Comparison of ENCODE assay signal across 22 mouse cellular contexts in genomic region chr5:54182754-54183153, GRCm38 (mm10).
DNase-seq lines count a peak whose midpoint lies in the region; ATAC-seq and TF ChIP-seq lines count a peak whose summit lies in the region.
"Had no signal": no experiment of that assay in that cellular context is flagged by ENCODE, and none has a peak within 500 bp of the region (broad histone marks: within the 10 kb centered on the region; RNA-seq: fewer than 3 reads in every experiment).

No protein-coding gene starts in this region.

- no peak overlapping the region for H3K4me2 ChIP-seq in hindbrain, embryonic 13.5 days
- H3K4me2 ChIP-seq: embryonic facial prominence, embryonic 13.5 days; embryonic facial prominence, embryonic 15.5 days; forebrain, embryonic 12.5 days had no signal

- no peak for ATAC-seq in hindbrain, embryonic 13.5 days (ENCODE audit: low FRiP score)
- ATAC-seq: forebrain, embryonic 14.5 days had no signal

- no peak overlapping the region for H3K27ac ChIP-seq in gastrocnemius, adult 2 months
- H3K27ac ChIP-seq in hindbrain, embryonic 10.5 days: 0 out of 2 replicates have a peak overlapping the region, but pooled peaks have one; percentile 35
- no peak overlapping the region for H3K27ac ChIP-seq in hindbrain, embryonic 13.5 days
- H3K27ac ChIP-seq: embryonic facial prominence, embryonic 13.5 days; embryonic facial prominence, embryonic 15.5 days; forebrain, embryonic 10.5 days; forebrain, embryonic 12.5 days had no signal

- no peak overlapping the region for H3K4me3 ChIP-seq in gastrocnemius, adult 2 months
- H3K4me3 ChIP-seq in hindbrain, embryonic 10.5 days: no peak overlapping the region
- H3K4me3 ChIP-seq in hindbrain, embryonic 13.5 days: no peak overlapping the region
- H3K4me3 ChIP-seq: embryonic facial prominence, embryonic 13.5 days; embryonic facial prominence, embryonic 15.5 days; erythroblast, embryonic 14.5 days; forebrain, embryonic 10.5 days; forebrain, embryonic 12.5 days had no signal

- DNase-seq in gastrocnemius, adult 2 months: peak; percentile 27
- no peak for DNase-seq in gastrocnemius, postnatal 10 days
- DNase-seq in heart, adult 11 months: peak; percentile 92
- no peak for DNase-seq in heart, postnatal 14 days
- no peak for DNase-seq in hindbrain, embryonic 10.5 days (ENCODE audit: low spot score)
- DNase-seq: adrenal gland, adult 2 months; adrenal gland, postnatal 10 days; adrenal gland, postnatal 25 days; cerebellum, adult 11 months; cerebellum, adult 18-20 months; cerebellum, adult 8-10 months; cerebellum, adult 9-11 months; cerebellum, postnatal 14 days; cerebellum, postnatal 36 days; embryo, embryonic 11 days had no signal

- H3K27me3 ChIP-seq in hindbrain, embryonic 10.5 days (ENCODE audit: insufficient read depth, poor library complexity, severe bottlenecking): no peaks in the 10 kb centered on the region
- no peaks in the 10 kb centered on the region for H3K27me3 ChIP-seq in hindbrain, embryonic 13.5 days
- H3K27me3 ChIP-seq: embryonic facial prominence, embryonic 15.5 days; forebrain, embryonic 12.5 days had no signal

- H3K9me3 ChIP-seq in hindbrain, embryonic 10.5 days: 0 out of 2 replicates have a peak, but pooled peaks cover 4% of the 10 kb centered on the region
- no peaks in the 10 kb centered on the region for H3K9me3 ChIP-seq in hindbrain, embryonic 13.5 days
- H3K9me3 ChIP-seq: embryonic facial prominence, embryonic 13.5 days; embryonic facial prominence, embryonic 15.5 days; forebrain, embryonic 10.5 days; forebrain, embryonic 12.5 days had no signal

- TF ChIP-seq CTCF in gastrocnemius, adult 2 months (IDR thresholded peaks at IDR 0.05): no peak

- intact Hi-C loops in gastrocnemius, adult 2 months (cut with DNase I): no loop called here
- intact Hi-C loops in heart, postnatal 14 days (cut with DNase I): no loop called here

- WGBS in hindbrain, embryonic 10.5 days: 81% methylated on average over 4 of the region's 4 CpGs
- 98% methylated on average over 4 of the region's 4 CpGs for WGBS in hindbrain, embryonic 13.5 days

- no peak overlapping the region for H3K9ac ChIP-seq in hindbrain, embryonic 13.5 days
- H3K9ac ChIP-seq: embryonic facial prominence, embryonic 13.5 days; embryonic facial prominence, embryonic 15.5 days; forebrain, embryonic 12.5 days had no signal

- H3K36me3 ChIP-seq in hindbrain, embryonic 10.5 days: no peaks in the 10 kb centered on the region
- no peaks in the 10 kb centered on the region for H3K36me3 ChIP-seq in hindbrain, embryonic 13.5 days
- H3K36me3 ChIP-seq: embryonic facial prominence, embryonic 13.5 days; embryonic facial prominence, embryonic 15.5 days; forebrain, embryonic 10.5 days; forebrain, embryonic 12.5 days had no signal

- peaks cover 38% of the 10 kb centered on the region for H3K4me1 ChIP-seq in hindbrain, embryonic 10.5 days (replicated peaks)
- peaks cover 37% of the 10 kb centered on the region for H3K4me1 ChIP-seq in hindbrain, embryonic 13.5 days (replicated peaks)

Comparison
In these comparisons a context has a peak if more than half of its experiments do, and no peak if none do; other contexts are left out.
1. DNase-seq: peak in gastrocnemius, adult 2 months (single experiment) and heart, adult 11 months (single experiment); none in gastrocnemius, postnatal 10 days (single experiment), heart, postnatal 14 days (0 of 2) and hindbrain, embryonic 10.5 days (single experiment).